Mouse (Mus musculus) lung, postnatal 0 days (tissue): ENCODE measurements around the gene Gpr149.

Source experiments
- CTCF ChIP-seq: IDR thresholded peaks from 2 replicates; pipeline ENCODE4 v1.5.1; 2016; ENCODE audit warnings: antibody characterized with exemption, mild to moderate bottlenecking
- EP300 ChIP-seq: IDR thresholded peaks from 2 replicates; pipeline ENCODE4 v1.6.1; 2016; ENCODE audit warnings: antibody characterized with exemption, mild to moderate bottlenecking, control low read depth

GRCm38 (mm10) chr3:62604047-62604391 lies 921 bp downstream of the Gpr149 start:
- no peak for TF ChIP-seq CTCF
- TF ChIP-seq EP300 = no peak
